Mouse (Mus musculus) G1E (cell line): ENCODE results near the gene Esyt2. TPM values are rescaled to one million over a fixed set of nuclear protein-coding genes. Genes with fewer than 3 reads are reported as not detected.

Source experiments
- ATAC-seq: 2 replicates; pipeline ENCODE4 v1.8.0; 2016; ENCODE audit warnings: mild to moderate bottlenecking; ENCODE audit not compliant: insufficient number of reproducible peaks, poor library complexity, low FRiP score, severe bottlenecking; ENCODE audit errors: extremely low read depth
- DNase-seq: peaks from one replicate; pipeline ENCODE4 v3.0.0; 2012; ENCODE audit warnings: low spot score
- H3K27me3 ChIP-seq: 2 replicates; pipeline ENCODE4 v1.6.1; 2012; ENCODE audit warnings: mild to moderate bottlenecking, low read length, inconsistent platforms; ENCODE audit not compliant: insufficient read depth
- H3K36me3 ChIP-seq: replicated peaks from 2 replicates; pipeline ENCODE3; 2012; ENCODE audit warnings: mild to moderate bottlenecking, inconsistent platforms
- H3K4me1 ChIP-seq: 2 replicates; pipeline ENCODE4 v1.6.1; 2012; ENCODE audit warnings: low read depth, low read length, inconsistent platforms, mixed read lengths; ENCODE audit not compliant: insufficient read depth
- H3K4me3 ChIP-seq: 2 replicates; pipeline ENCODE4 v1.5.1; 2012; ENCODE audit warnings: low read depth, mild to moderate bottlenecking, inconsistent platforms, low read length, moderate library complexity, mixed read lengths
- H3K9me3 ChIP-seq: replicated peaks from 2 replicates; pipeline ENCODE4 v1.6.1; 2012; ENCODE audit warnings: inconsistent platforms
- CTCF ChIP-seq: IDR thresholded peaks from 2 replicates; pipeline ENCODE4 v1.5.1; 2012; ENCODE audit warnings: low read depth, low read length, inconsistent platforms, mixed read lengths
- GATA1 ChIP-seq: IDR thresholded peaks from 2 replicates; pipeline ENCODE4 v1.6.1; 2012; ENCODE audit warnings: borderline replicate concordance, low read length, inconsistent platforms, mixed read lengths
- GATA2 ChIP-seq: IDR thresholded peaks from 2 replicates; pipeline ENCODE4 v1.6.1; 2012; ENCODE audit warnings: low read depth, low read length, inconsistent platforms, borderline replicate concordance
- POLR2AphosphoS5 ChIP-seq: IDR thresholded peaks from 2 replicates; pipeline ENCODE4 v1.6.1; 2012; ENCODE audit warnings: low read depth, low read length, inconsistent platforms; ENCODE audit not compliant: insufficient replicate concordance
- TAL1 ChIP-seq: conservative IDR thresholded peaks from 2 replicates; pipeline ENCODE4 v1.6.1; 2012; ENCODE audit warnings: low read depth, low read length, inconsistent platforms, mixed read lengths
- polyA plus RNA-seq: library from polyadenylated mRNA; stranded (reverse); fragments of >175 nt; gene quantifications from 2 replicates; pipeline ENCODE4 v1.2.3, GENCODE M21; 2012
- total RNA-seq, 2 experiments: library from RNA; stranded (forward) in 1 of 2; stranded (reverse) in 1 of 2; fragments of 200-1000 nt in 1 of 2; fragments of >200 nt in 1 of 2; fragmentation: Nextera tagmentation in 1 of 2; gene quantifications; 2 replicates each; pipeline ENCODE4 v1.2.3; 2014 to 2017

Gene Esyt2
- total and polyA plus RNA-seq, 3 experiments: 23.4 to 147 (median 87.5) TPM

DNA sequence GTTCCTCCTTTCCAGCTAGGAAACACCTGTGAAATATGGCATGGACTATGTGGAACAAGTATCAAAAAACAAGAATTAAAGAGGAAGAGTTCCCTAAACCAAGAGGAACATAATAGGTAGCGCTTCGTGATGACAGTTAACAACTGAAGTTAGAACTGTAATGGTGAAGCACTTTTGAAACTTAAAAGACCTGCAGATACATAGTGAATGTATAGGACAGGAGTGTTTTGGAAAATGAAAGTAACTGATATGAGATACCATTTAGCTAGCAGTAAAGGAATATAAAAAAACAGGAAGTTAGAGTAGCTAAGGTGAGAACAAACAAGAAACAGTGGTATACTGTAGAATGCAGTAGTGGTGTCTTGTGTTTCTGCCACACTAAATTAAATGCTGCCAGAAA, 1.9 kb downstream of the Esyt2 start:
- peaks cover 22% of the 10 kb centered on the region for H3K36me3 ChIP-seq
- no peaks in the 10 kb centered on the region for H3K27me3 ChIP-seq
- TF ChIP-seq CTCF (no peak), POLR2AphosphoS5 (no peak), GATA2 (no peak), TAL1 (no peak), GATA1 (no peak)
- H3K4me3 ChIP-seq: no peak overlapping the region; the same call in 1 of the 2 replicates
- DNase-seq (peak; percentile 30), ATAC-seq (no peak)
- H3K9me3 ChIP-seq: no peaks in the 10 kb centered on the region
- peaks cover 44% of the 10 kb centered on the region for H3K4me1 ChIP-seq

DNA sequence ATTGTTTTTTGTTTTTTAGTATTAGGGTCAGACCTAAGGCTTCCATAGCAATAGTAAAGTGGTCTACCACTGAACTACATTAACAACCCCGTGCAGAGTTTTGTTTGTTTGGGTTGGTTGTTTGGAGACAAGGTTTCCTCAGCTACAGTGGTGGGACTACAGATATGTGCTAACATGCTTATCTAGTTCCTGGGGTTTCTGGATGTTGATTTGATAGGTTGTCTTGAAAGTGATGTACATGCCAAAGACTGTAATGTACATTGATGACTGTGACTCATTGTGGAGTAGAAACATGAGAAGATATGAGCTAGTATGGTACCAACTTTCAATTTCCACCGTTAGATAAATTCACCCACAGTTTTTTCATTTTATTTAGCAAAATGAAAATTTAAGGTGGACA, 2.5 kb downstream of the Esyt2 start:
- Histone ChIP-seq H3K9me3 (no peaks in the 10 kb centered on the region), H3K27me3 (no peaks in the 10 kb centered on the region), H3K4me3 (no peak overlapping the region), H3K4me1 (peaks cover 42% of the 10 kb centered on the region), H3K36me3 (peaks cover 26% of the 10 kb centered on the region)
- DNase-seq: no peak
- TF ChIP-seq GATA2 (no peak), CTCF (no peak), GATA1 (no peak), TAL1 (no peak), POLR2AphosphoS5 (no peak)
- no peak for ATAC-seq

DNA sequence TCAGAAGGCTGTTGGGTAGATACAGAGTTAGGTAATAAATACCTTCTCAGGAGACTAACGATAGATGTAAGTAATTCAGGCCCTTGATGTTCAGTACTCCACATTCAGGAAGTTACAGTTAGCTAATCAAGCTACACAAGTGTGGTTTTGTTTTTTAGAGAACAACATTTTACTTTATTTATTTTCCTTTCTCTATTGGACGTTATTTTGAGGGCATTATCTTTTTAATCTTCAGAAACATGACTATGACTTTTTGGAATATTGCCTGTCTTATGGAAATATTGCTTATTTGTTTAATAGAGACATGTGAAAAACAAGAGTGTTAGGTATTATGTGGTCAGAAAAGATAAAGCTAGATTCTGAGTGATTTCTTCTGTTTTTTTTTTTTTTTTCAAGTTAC, 12.2 kb downstream of the Esyt2 start:
- peak; percentile 58 for ATAC-seq
- Histone ChIP-seq H3K27me3 (no peaks in the 10 kb centered on the region), H3K9me3 (no peaks in the 10 kb centered on the region), H3K4me1 (peaks cover 22% of the 10 kb centered on the region), H3K4me3 (no peak overlapping the region), H3K36me3 (peaks cover 13% of the 10 kb centered on the region)
- DNase-seq: no peak
- TF ChIP-seq TAL1: no peak
- TF ChIP-seq CTCF: no peak
- no peak for TF ChIP-seq GATA2
- TF ChIP-seq GATA1: no peak
- TF ChIP-seq POLR2AphosphoS5: no peak

DNA sequence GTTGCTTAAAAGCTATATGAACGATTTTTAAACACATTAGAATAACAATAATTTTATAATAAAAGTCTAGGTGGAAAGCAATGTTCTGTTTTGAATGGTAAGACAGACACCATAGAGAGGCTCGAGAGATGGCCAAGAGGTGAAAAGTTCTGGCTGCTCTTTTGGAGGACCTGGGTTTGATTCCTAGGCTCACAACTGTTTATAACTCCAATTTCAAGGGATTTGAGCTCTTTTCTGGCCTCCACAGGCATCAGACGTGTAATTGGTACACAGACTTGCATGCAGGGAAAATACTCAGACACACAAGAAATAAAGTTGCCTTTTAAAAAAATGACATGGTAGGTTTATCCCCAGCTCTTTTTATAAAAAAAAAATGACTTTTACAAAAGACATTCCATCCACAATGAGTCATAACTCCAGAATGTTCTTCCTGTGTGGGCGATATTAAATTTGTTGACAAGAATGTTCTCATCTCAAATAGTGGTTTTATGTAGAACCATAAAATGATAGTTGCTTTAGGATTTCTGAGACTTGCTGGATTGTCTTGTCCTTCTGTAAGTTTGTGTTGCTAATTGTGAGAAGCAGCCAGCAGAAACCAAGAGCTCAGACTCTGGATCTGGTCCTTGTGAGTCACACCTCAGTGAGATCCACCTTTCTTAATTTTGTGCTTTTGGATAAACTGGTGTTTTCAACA, 12.8 kb downstream of the Esyt2 start:
- peaks cover 20% of the 10 kb centered on the region for H3K4me1 ChIP-seq
- no peaks in the 10 kb centered on the region for H3K9me3 ChIP-seq
- H3K4me3 ChIP-seq: no peak overlapping the region
- no peaks in the 10 kb centered on the region for H3K27me3 ChIP-seq
- H3K36me3 ChIP-seq: peaks cover 10% of the 10 kb centered on the region
- ATAC-seq: no peak
- no peak for DNase-seq
- TF ChIP-seq GATA1: no peak
- no peak for TF ChIP-seq TAL1
- no peak for TF ChIP-seq POLR2AphosphoS5
- no peak for TF ChIP-seq GATA2
- TF ChIP-seq CTCF: no peak

DNA sequence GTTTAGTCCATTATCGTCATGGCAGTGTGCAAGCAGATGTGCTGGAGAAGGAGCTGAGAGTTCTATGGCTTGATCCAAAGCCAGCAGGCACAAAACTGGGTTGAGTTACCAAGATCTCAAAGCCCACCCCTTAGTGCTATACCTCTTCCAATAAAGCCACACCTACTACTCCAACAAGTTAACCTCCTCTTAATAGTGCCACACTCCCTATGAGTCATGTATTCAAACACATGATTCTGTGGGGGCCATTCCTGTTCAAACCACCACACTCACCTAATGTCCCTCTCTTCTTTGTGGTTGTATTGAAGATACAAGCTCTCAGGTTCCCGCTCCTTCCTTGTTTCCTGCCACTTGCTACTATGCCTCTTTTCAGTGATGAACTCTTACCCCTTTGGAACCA, 18.9 kb downstream of the Esyt2 start:
- Histone ChIP-seq H3K9me3 (no peaks in the 10 kb centered on the region), H3K4me1 (peaks cover 7% of the 10 kb centered on the region; the same call in 1 of the 2 replicates), H3K27me3 (no peaks in the 10 kb centered on the region), H3K36me3 (peaks cover 19% of the 10 kb centered on the region), H3K4me3 (no peak overlapping the region)
- TF ChIP-seq POLR2AphosphoS5: no peak
- TF ChIP-seq CTCF: no peak
- TF ChIP-seq TAL1: no peak
- TF ChIP-seq GATA2: no peak
- DNase-seq: no peak
- no peak for ATAC-seq

DNA sequence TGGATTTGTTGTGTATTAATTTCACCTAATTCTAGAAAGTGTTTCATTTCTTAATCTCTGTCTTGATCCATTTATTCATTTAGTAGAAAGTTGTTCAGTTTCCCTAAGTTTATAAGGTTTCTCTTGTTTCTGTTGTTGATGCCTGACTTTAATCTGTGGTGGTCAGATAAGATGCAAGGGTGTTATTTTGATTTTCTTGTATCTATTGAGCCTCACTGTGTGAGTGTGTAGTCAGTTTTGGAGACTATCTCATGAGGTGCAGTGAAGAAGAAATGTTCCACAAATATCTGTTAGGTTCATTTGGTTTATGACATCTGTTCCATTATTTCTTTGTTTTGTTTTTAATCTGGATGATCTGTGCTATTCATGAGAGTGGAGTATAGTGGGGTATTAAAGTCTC, 21.2 kb downstream of the Esyt2 start:
- Histone ChIP-seq H3K27me3 (no peaks in the 10 kb centered on the region), H3K9me3 (no peaks in the 10 kb centered on the region), H3K36me3 (peaks cover 17% of the 10 kb centered on the region), H3K4me3 (no peak overlapping the region), H3K4me1 (peaks cover 19% of the 10 kb centered on the region)
- TF ChIP-seq CTCF (no peak), TAL1 (no peak), POLR2AphosphoS5 (no peak), GATA2 (no peak), GATA1 (no peak)
- DNase-seq (no peak), ATAC-seq (0 out of 2 replicates have a peak, but pooled peaks have one; percentile 30)

DNA sequence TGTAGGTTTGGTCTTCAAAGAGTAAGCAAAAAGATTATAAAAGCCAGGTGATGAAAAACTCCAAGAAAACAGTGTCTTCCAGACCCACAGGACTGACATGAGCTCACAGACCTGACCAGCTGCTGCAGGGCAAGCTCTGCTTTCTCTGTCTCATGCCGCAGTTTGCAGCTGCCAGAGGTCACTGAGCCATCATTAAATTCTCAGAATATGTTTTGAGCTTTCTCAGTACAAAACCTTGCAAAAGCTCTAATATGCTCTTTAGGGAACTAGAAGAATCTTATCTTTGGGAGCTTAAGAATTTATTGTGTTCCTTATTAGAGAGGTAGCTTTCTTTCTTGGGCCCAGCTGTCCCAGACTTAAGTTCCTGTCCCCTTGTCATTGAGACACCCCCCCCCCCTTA, 25.0 kb downstream of the Esyt2 start:
- Histone ChIP-seq H3K27me3 (no peaks in the 10 kb centered on the region), H3K36me3 (peaks cover 6% of the 10 kb centered on the region), H3K4me1 (peaks cover 20% of the 10 kb centered on the region), H3K4me3 (no peak overlapping the region), H3K9me3 (no peaks in the 10 kb centered on the region)
- TF ChIP-seq TAL1 (no peak), POLR2AphosphoS5 (no peak), GATA2 (no peak), GATA1 (no peak), CTCF (no peak)
- DNase-seq (no peak), ATAC-seq (peak; percentile 91)
